Mouse (Mus musculus): ENCODE results near the gene Gnb5. TPM values are rescaled to one million over a fixed set of nuclear protein-coding genes. Genes with fewer than 3 reads are reported as not detected.
A peak's percentile ranks its signal among the peaks of the same experiment; 100 is the strongest.

Gene Gnb5
- polyA plus RNA-seq (2015; fragmentation: Nextera tagmentation; extraction: Ambion mirVana): 16.8 and 17.5 TPM in 2 replicates

- Histone ChIP-seq H3K4me2 (ENCODE audit: low read depth, low read length) (no peak within 1 kb of the TSS), H3K27me3 (ENCODE audit: control insufficient read depth, insufficient read depth, low read depth, low read length) (no peaks in the 10 kb centered on the region), H3K27ac (ENCODE audit: low read length) (no peak within 1 kb of the TSS), H3K9ac (ENCODE audit: low read length) (no peak within 1 kb of the TSS), H3K36me3 (ENCODE audit: control insufficient read depth, insufficient read depth, low read length) (no peaks in the 10 kb centered on the region), H3K9me3 (ENCODE audit: control insufficient read depth, low read length) (no peaks in the 10 kb centered on the region), H3K4me3 (ENCODE audit: low read length) (no peak within 1 kb of the TSS), H3K4me1 (replicated peaks; ENCODE audit: control insufficient read depth, insufficient read depth, low read length) (no peaks in the 10 kb centered on the region)
- ATAC-seq (ENCODE audit: low read depth): no peak
- 78% methylated on average over 11 of the region's 11 CpGs for WGBS
These were observed at the start of gene Gnb5 for GRCm38 (mm10) chr9:75306126-75306898. Gene Gnb5, plus strand, starts transcription at chr9:75306288.

- peaks cover 5% of the 10 kb centered on the region; the same call in 1 of the 2 replicates for H3K4me1 ChIP-seq (replicated peaks; ENCODE audit: control insufficient read depth, insufficient read depth, low read length)
- 39% methylated on average over 4 of the region's 4 CpGs for WGBS
- no peak overlapping the region for H3K4me2 ChIP-seq (ENCODE audit: low read depth, low read length)
- no peak overlapping the region for H3K27ac ChIP-seq (ENCODE audit: low read length)
- H3K36me3 ChIP-seq (ENCODE audit: control insufficient read depth, insufficient read depth, low read length): peaks cover 12% of the 10 kb centered on the region
- ATAC-seq (ENCODE audit: low read depth): no peak
- no peaks in the 10 kb centered on the region for H3K27me3 ChIP-seq (ENCODE audit: control insufficient read depth, insufficient read depth, low read depth, low read length)
- H3K9me3 ChIP-seq (ENCODE audit: control insufficient read depth, low read length): no peaks in the 10 kb centered on the region
- no peak overlapping the region for H3K4me3 ChIP-seq (ENCODE audit: low read length)
- no peak overlapping the region for H3K9ac ChIP-seq (ENCODE audit: low read length)
These were observed 47.3 kb upstream of the Gnb5 start for GRCm38 (mm10) chr9:75258792-75259191.

GRCm38 (mm10) chr9:75259656-75260055 is 46.4 kb upstream of the Gnb5 start:
- WGBS: 80% methylated on average over 4 of the region's 4 CpGs
- Histone ChIP-seq H3K36me3 (ENCODE audit: control insufficient read depth, insufficient read depth, low read length) (peaks cover 12% of the 10 kb centered on the region), H3K27ac (ENCODE audit: low read length) (no peak overlapping the region), H3K4me3 (ENCODE audit: low read length) (no peak overlapping the region), H3K4me1 (replicated peaks; ENCODE audit: control insufficient read depth, insufficient read depth, low read length) (peaks cover 5% of the 10 kb centered on the region; the same call in 1 of the 2 replicates), H3K9ac (ENCODE audit: low read length) (no peak overlapping the region), H3K9me3 (ENCODE audit: control insufficient read depth, low read length) (no peaks in the 10 kb centered on the region), H3K27me3 (ENCODE audit: control insufficient read depth, insufficient read depth, low read depth, low read length) (no peaks in the 10 kb centered on the region), H3K4me2 (ENCODE audit: low read depth, low read length) (no peak overlapping the region)
- no peak for ATAC-seq (ENCODE audit: low read depth)

GRCm38 (mm10) chr9:75261332-75261872 is 44.7 kb upstream of the Gnb5 start:
- Histone ChIP-seq H3K4me1 (replicated peaks; ENCODE audit: control insufficient read depth, insufficient read depth, low read length) (no peaks in the 10 kb centered on the region; the same call in 1 of the 2 replicates), H3K9ac (ENCODE audit: low read length) (no peak overlapping the region), H3K4me3 (ENCODE audit: low read length) (no peak overlapping the region), H3K27me3 (ENCODE audit: control insufficient read depth, insufficient read depth, low read depth, low read length) (no peaks in the 10 kb centered on the region), H3K9me3 (ENCODE audit: control insufficient read depth, low read length) (no peaks in the 10 kb centered on the region), H3K27ac (ENCODE audit: low read length) (no peak overlapping the region; the same call in 1 of the 2 replicates), H3K4me2 (ENCODE audit: low read depth, low read length) (no peak overlapping the region), H3K36me3 (ENCODE audit: control insufficient read depth, insufficient read depth, low read length) (peaks cover 12% of the 10 kb centered on the region)
- 23% methylated on average over 8 of the region's 8 CpGs for WGBS
- no peak for ATAC-seq (ENCODE audit: low read depth)

- H3K27me3 ChIP-seq (ENCODE audit: control insufficient read depth, insufficient read depth, low read depth, low read length): no peaks in the 10 kb centered on the region
- H3K9me3 ChIP-seq (ENCODE audit: control insufficient read depth, low read length): no peaks in the 10 kb centered on the region
- peaks cover 12% of the 10 kb centered on the region for H3K36me3 ChIP-seq (ENCODE audit: control insufficient read depth, insufficient read depth, low read length)
- no peak for ATAC-seq (ENCODE audit: low read depth)
- no peak overlapping the region for H3K9ac ChIP-seq (ENCODE audit: low read length)
- no peaks in the 10 kb centered on the region; the same call in 1 of the 2 replicates for H3K4me1 ChIP-seq (replicated peaks; ENCODE audit: control insufficient read depth, insufficient read depth, low read length)
- H3K27ac ChIP-seq (ENCODE audit: low read length): no peak overlapping the region; the same call in 1 of the 2 replicates
- 57% methylated on average over 8 of the region's 8 CpGs for WGBS
- no peak overlapping the region for H3K4me2 ChIP-seq (ENCODE audit: low read depth, low read length)
- no peak overlapping the region for H3K4me3 ChIP-seq (ENCODE audit: low read length)
These were observed 43.8 kb upstream of the Gnb5 start for GRCm38 (mm10) chr9:75262235-75262826.

GRCm38 (mm10) chr9:75264008-75264718 is 41.9 kb upstream of the Gnb5 start:
- H3K4me3 ChIP-seq (ENCODE audit: low read length): no peak overlapping the region
- no peaks in the 10 kb centered on the region; the same call in 1 of the 2 replicates for H3K4me1 ChIP-seq (replicated peaks; ENCODE audit: control insufficient read depth, insufficient read depth, low read length)
- no peaks in the 10 kb centered on the region for H3K27me3 ChIP-seq (ENCODE audit: control insufficient read depth, insufficient read depth, low read depth, low read length)
- H3K27ac ChIP-seq (ENCODE audit: low read length): peak overlapping the region; percentile 45
- H3K36me3 ChIP-seq (ENCODE audit: control insufficient read depth, insufficient read depth, low read length): peaks cover 5% of the 10 kb centered on the region
- no peaks in the 10 kb centered on the region for H3K9me3 ChIP-seq (ENCODE audit: control insufficient read depth, low read length)
- H3K4me2 ChIP-seq (ENCODE audit: low read depth, low read length): no peak overlapping the region
- WGBS: 23% methylated on average over 3 of the region's 3 CpGs
- ATAC-seq (ENCODE audit: low read depth): peak; percentile 95
- H3K9ac ChIP-seq (ENCODE audit: low read length): no peak overlapping the region

GRCm38 (mm10) chr9:75267147-75267546 is 38.9 kb upstream of the Gnb5 start:
- no peaks in the 10 kb centered on the region for H3K9me3 ChIP-seq (ENCODE audit: control insufficient read depth, low read length)
- H3K36me3 ChIP-seq (ENCODE audit: control insufficient read depth, insufficient read depth, low read length): peaks cover 2% of the 10 kb centered on the region; the same call in 1 of the 2 replicates
- H3K27ac ChIP-seq (ENCODE audit: low read length): no peak overlapping the region
- H3K9ac ChIP-seq (ENCODE audit: low read length): no peak overlapping the region
- 80% methylated on average over 6 of the region's 6 CpGs for WGBS
- ATAC-seq (ENCODE audit: low read depth): no peak
- no peak overlapping the region for H3K4me3 ChIP-seq (ENCODE audit: low read length)
- H3K4me2 ChIP-seq (ENCODE audit: low read depth, low read length): no peak overlapping the region
- H3K27me3 ChIP-seq (ENCODE audit: control insufficient read depth, insufficient read depth, low read depth, low read length): no peaks in the 10 kb centered on the region
- H3K4me1 ChIP-seq (replicated peaks; ENCODE audit: control insufficient read depth, insufficient read depth, low read length): no peaks in the 10 kb centered on the region; the same call in 1 of the 2 replicates

GRCm38 (mm10) chr9:75270382-75270781 is 35.7 kb upstream of the Gnb5 start:
- H3K27me3 ChIP-seq (ENCODE audit: control insufficient read depth, insufficient read depth, low read depth, low read length): no peaks in the 10 kb centered on the region

GRCm38 (mm10) chr9:75271539-75271938 is 34.5 kb upstream of the Gnb5 start:
- no peak for ATAC-seq (ENCODE audit: low read depth)
- Histone ChIP-seq H3K9me3 (ENCODE audit: control insufficient read depth, low read length) (no peaks in the 10 kb centered on the region), H3K27me3 (ENCODE audit: control insufficient read depth, insufficient read depth, low read depth, low read length) (no peaks in the 10 kb centered on the region), H3K4me1 (replicated peaks; ENCODE audit: control insufficient read depth, insufficient read depth, low read length) (no peaks in the 10 kb centered on the region), H3K27ac (ENCODE audit: low read length) (no peak overlapping the region), H3K4me3 (ENCODE audit: low read length) (no peak overlapping the region), H3K4me2 (ENCODE audit: low read depth, low read length) (no peak overlapping the region), H3K36me3 (ENCODE audit: control insufficient read depth, insufficient read depth, low read length) (peaks cover 4% of the 10 kb centered on the region), H3K9ac (ENCODE audit: low read length) (no peak overlapping the region)
- WGBS: 88% methylated on average over 8 of the region's 8 CpGs

More at GRCm38 (mm10) chr9:75270382-75270781, 35.7 kb upstream of the Gnb5 start:
- Histone ChIP-seq H3K4me3 (ENCODE audit: low read length) (no peak overlapping the region), H3K36me3 (ENCODE audit: control insufficient read depth, insufficient read depth, low read length) (peaks cover 4% of the 10 kb centered on the region), H3K9ac (ENCODE audit: low read length) (no peak overlapping the region), H3K4me2 (ENCODE audit: low read depth, low read length) (no peak overlapping the region), H3K9me3 (ENCODE audit: control insufficient read depth, low read length) (no peaks in the 10 kb centered on the region), H3K4me1 (replicated peaks; ENCODE audit: control insufficient read depth, insufficient read depth, low read length) (no peaks in the 10 kb centered on the region), H3K27ac (ENCODE audit: low read length) (no peak overlapping the region)
- no peak for ATAC-seq (ENCODE audit: low read depth)
- 49% methylated on average over 6 of the region's 6 CpGs for WGBS
